ENCODE assay signal across 27 mouse cellular contexts in the genomic region with DNA sequence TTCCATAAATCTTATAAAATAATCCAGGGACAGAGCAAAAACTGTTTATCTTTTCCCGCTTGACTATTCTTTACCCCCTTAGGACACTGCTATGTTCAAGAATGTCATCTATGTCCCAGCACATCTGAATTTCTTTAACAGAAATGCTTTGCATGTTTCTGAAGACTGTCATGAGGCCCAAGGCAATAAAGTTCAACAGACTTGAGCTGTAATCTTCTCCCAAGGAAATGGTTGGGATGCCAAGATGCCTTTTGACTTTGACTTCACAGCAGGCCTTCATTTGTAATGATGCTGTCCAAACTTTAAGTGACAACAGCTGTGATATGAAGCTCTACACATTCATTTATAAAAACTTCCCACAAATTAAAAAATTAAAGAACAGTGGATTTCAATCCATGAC.
DNase-seq lines count a peak whose midpoint lies in the region; ATAC-seq and TF ChIP-seq lines count a peak whose summit lies in the region.
"Had no signal": no experiment of that assay in that cellular context is flagged by ENCODE, and none has a peak within 500 bp of the region (broad histone marks: within the 10 kb centered on the region; RNA-seq: fewer than 3 reads in every experiment).

No protein-coding gene starts in this region.

- TF ChIP-seq CTCF in kidney, postnatal 0 days (IDR thresholded peaks at IDR 0.05; ENCODE audit: low read depth): no peak
- TF ChIP-seq CTCF in lung, adult 2 months (IDR thresholded peaks at IDR 0.05; ENCODE audit: insufficient read depth, low read length): no peak

- no peak overlapping the region for H3K4me3 ChIP-seq in embryonic facial prominence, embryonic 14.5 days (ENCODE audit: low read depth, low read length)
- H3K4me3 ChIP-seq in embryonic facial prominence, embryonic 10.5 days: no peak overlapping the region
- no peak overlapping the region for H3K4me3 ChIP-seq in kidney, postnatal 0 days (replicated peaks; ENCODE audit: low read depth, low read length)
- H3K4me3 ChIP-seq in lung, embryonic 15.5 days: no peak overlapping the region
- H3K4me3 ChIP-seq in lung, adult 2 months (replicated peaks; ENCODE audit: extremely low read depth, low read depth, low read length): no peak overlapping the region
- H3K4me3 ChIP-seq: embryonic facial prominence, embryonic 15.5 days; heart, adult 2 months; hindbrain, embryonic 13.5 days; limb, embryonic 13.5 days; liver, embryonic 15.5 days; midbrain, embryonic 10.5 days; myocyte; neural tube, embryonic 13.5 days had no signal

- H3K36me3 ChIP-seq in embryonic facial prominence, embryonic 14.5 days (ENCODE audit: control insufficient read depth, insufficient read depth, low read length): peaks cover 8% of the 10 kb centered on the region; the same call in 1 of the 2 replicates
- peaks cover 20% of the 10 kb centered on the region for H3K36me3 ChIP-seq in embryonic facial prominence, embryonic 10.5 days (replicated peaks)
- H3K36me3 ChIP-seq in kidney, postnatal 0 days (ENCODE audit: insufficient read depth, low read length): 0 out of 2 replicates have a peak, but pooled peaks cover 8% of the 10 kb centered on the region
- peaks cover 15% of the 10 kb centered on the region for H3K36me3 ChIP-seq in lung, embryonic 15.5 days
- H3K36me3 ChIP-seq: liver, embryonic 15.5 days had no signal

- 44% methylated on average over 1 of the region's 1 CpGs for WGBS in embryonic facial prominence, embryonic 14.5 days
- WGBS in embryonic facial prominence, embryonic 10.5 days: 65% methylated on average over 1 of the region's 1 CpGs
- WGBS in kidney, postnatal 0 days: 62% methylated on average over 1 of the region's 1 CpGs
- 55% methylated on average over 1 of the region's 1 CpGs for WGBS in lung, embryonic 15.5 days
- 70% methylated on average over 1 of the region's 1 CpGs for WGBS in lung, adult 2 months

- no peak for TF ChIP-seq POLR2A in lung, adult 2 months (IDR thresholded peaks at IDR 0.05; ENCODE audit: borderline replicate concordance, extremely low read depth, low read depth, low read length)

- H3K27ac ChIP-seq in embryonic facial prominence, embryonic 14.5 days (replicated peaks; ENCODE audit: low read depth, low read length): no peak overlapping the region
- H3K27ac ChIP-seq in embryonic facial prominence, embryonic 10.5 days (replicated peaks): no peak overlapping the region
- no peak overlapping the region for H3K27ac ChIP-seq in kidney, postnatal 0 days
- H3K27ac ChIP-seq in lung, embryonic 15.5 days: peak overlapping the region; percentile 1; the same call in 1 of the 2 replicates
- H3K27ac ChIP-seq: embryonic facial prominence, embryonic 15.5 days; heart, adult 2 months; hindbrain, embryonic 13.5 days; limb, embryonic 13.5 days; liver, embryonic 15.5 days; macrophage; midbrain, embryonic 10.5 days; neural tube, embryonic 13.5 days had no signal

- H3K27me3 ChIP-seq in embryonic facial prominence, embryonic 14.5 days (replicated peaks; ENCODE audit: control insufficient read depth, insufficient read depth, low read length): no peaks in the 10 kb centered on the region
- H3K27me3 ChIP-seq in embryonic facial prominence, embryonic 10.5 days (replicated peaks; ENCODE audit: low read depth, poor library complexity, severe bottlenecking): no peaks in the 10 kb centered on the region
- H3K27me3 ChIP-seq in kidney, postnatal 0 days (ENCODE audit: insufficient read depth, low read length): no peaks in the 10 kb centered on the region
- H3K27me3 ChIP-seq in lung, embryonic 15.5 days: no peaks in the 10 kb centered on the region
- H3K27me3 ChIP-seq: embryonic facial prominence, embryonic 15.5 days; hindbrain, embryonic 13.5 days; limb, embryonic 13.5 days; liver, embryonic 15.5 days; neural tube, embryonic 13.5 days had no signal

- ATAC-seq in embryonic facial prominence, embryonic 14.5 days (ENCODE audit: low read depth): no peak
- no peak for ATAC-seq in kidney, postnatal 0 days (replicated peaks; ENCODE audit: low FRiP score, low read depth)
- peak; percentile 19; the same call in 1 of the 2 replicates for ATAC-seq in lung, embryonic 15.5 days (ENCODE audit: borderline replicate concordance, extremely low read depth, low FRiP score, low TSS enrichment)
- ATAC-seq: CD4-positive, CD25-positive, alpha-beta regulatory T cell, adult 4 months; forebrain, postnatal 0 days; midbrain, embryonic 16.5 days had no signal

- H3K4me2 ChIP-seq in embryonic facial prominence, embryonic 14.5 days (ENCODE audit: low read depth, low read length): no peak overlapping the region
- H3K4me2 ChIP-seq in kidney, postnatal 0 days (ENCODE audit: low read length): no peak overlapping the region
- no peak overlapping the region for H3K4me2 ChIP-seq in lung, embryonic 15.5 days
- H3K4me2 ChIP-seq: embryonic facial prominence, embryonic 15.5 days; hindbrain, embryonic 13.5 days; limb, embryonic 13.5 days; liver, embryonic 15.5 days; neural tube, embryonic 13.5 days had no signal

- H3K9me3 ChIP-seq in embryonic facial prominence, embryonic 14.5 days (ENCODE audit: control insufficient read depth, low read length): no peaks in the 10 kb centered on the region
- no peaks in the 10 kb centered on the region for H3K9me3 ChIP-seq in embryonic facial prominence, embryonic 10.5 days
- no peaks in the 10 kb centered on the region for H3K9me3 ChIP-seq in kidney, postnatal 0 days (replicated peaks; ENCODE audit: low read length)
- no peaks in the 10 kb centered on the region for H3K9me3 ChIP-seq in lung, embryonic 15.5 days
- H3K9me3 ChIP-seq: embryonic facial prominence, embryonic 15.5 days; hindbrain, embryonic 13.5 days; limb, embryonic 13.5 days; liver, embryonic 15.5 days; midbrain, embryonic 10.5 days; neural tube, embryonic 13.5 days had no signal

- no peak overlapping the region for H3K9ac ChIP-seq in embryonic facial prominence, embryonic 14.5 days (ENCODE audit: low read depth, low read length)
- no peak overlapping the region for H3K9ac ChIP-seq in kidney, postnatal 0 days (ENCODE audit: low read depth, low read length)
- no peak overlapping the region for H3K9ac ChIP-seq in lung, embryonic 15.5 days
- H3K9ac ChIP-seq: embryonic facial prominence, embryonic 15.5 days; forebrain, postnatal 0 days; hindbrain, embryonic 13.5 days; limb, embryonic 13.5 days; liver, embryonic 15.5 days; neural tube, embryonic 13.5 days had no signal

- DNase-seq in embryonic facial prominence, embryonic 14.5 days (ENCODE audit: low spot score): peak; percentile 61
- no peak for DNase-seq in embryonic facial prominence, embryonic 10.5 days (ENCODE audit: low spot score)
- peak; percentile 73 for DNase-seq in kidney, postnatal 0 days (ENCODE audit: low spot score)
- no peak for DNase-seq in kidney, postnatal 25 days
- no peak for DNase-seq in lung, adult 2 months
- DNase-seq in mesoderm, embryonic 11.5 days (ENCODE audit: low read depth, low spot score): peak; percentile 36
- DNase-seq in spleen, postnatal 14 days (ENCODE audit: low spot score in 2 of 2): no peak
- DNase-seq: adrenal gland, postnatal 25 days; cerebellum, adult 9-10 months; forebrain, postnatal 0 days; gastrocnemius, postnatal 36 days; heart, adult 2 months; heart, postnatal 36 days; retina, postnatal 1 day; right cerebral cortex, postnatal 25 days; thymus, postnatal 14 days had no signal

- H3K4me1 ChIP-seq in embryonic facial prominence, embryonic 14.5 days (ENCODE audit: control insufficient read depth, insufficient read depth, low read length): no peaks in the 10 kb centered on the region
- H3K4me1 ChIP-seq in embryonic facial prominence, embryonic 10.5 days: 0 out of 2 replicates have a peak, but pooled peaks cover 3% of the 10 kb centered on the region
- H3K4me1 ChIP-seq in kidney, postnatal 0 days (replicated peaks; ENCODE audit: insufficient read depth, low read length): no peaks in the 10 kb centered on the region
- H3K4me1 ChIP-seq in lung, embryonic 15.5 days: no peaks in the 10 kb centered on the region
- H3K4me1 ChIP-seq in lung, adult 2 months (ENCODE audit: control insufficient read depth, insufficient read depth, low read length): no peaks in the 10 kb centered on the region
- H3K4me1 ChIP-seq: embryonic facial prominence, embryonic 15.5 days; hindbrain, embryonic 13.5 days; limb, embryonic 13.5 days; liver, embryonic 15.5 days; midbrain, embryonic 10.5 days; neural tube, embryonic 13.5 days had no signal

Comparison
In these comparisons a context has a peak if more than half of its experiments do, and no peak if none do; other contexts are left out.
1. DNase-seq: peak in embryonic facial prominence, embryonic 14.5 days (single experiment), kidney, postnatal 0 days (single experiment) and mesoderm, embryonic 11.5 days (single experiment); none in embryonic facial prominence, embryonic 10.5 days (single experiment), kidney, postnatal 25 days (0 of 2), lung, adult 2 months (single experiment) and spleen, postnatal 14 days (0 of 2).